Mouse (Mus musculus) urinary bladder, adult 2 months (tissue): ENCODE data around the gene Abcf2. TPM values are rescaled to one million over a fixed set of nuclear protein-coding genes. Genes with fewer than 3 reads are reported as not detected.

Source experiments
- DNase-seq: peaks from one replicate; pipeline ENCODE4 v3.0.0; 2022; ENCODE audit warnings: low spot score
- polyA plus RNA-seq: library from polyadenylated mRNA; depleted of rRNA; stranded (reverse); fragments of >200 nt; gene quantifications from 2 replicates; pipeline ENCODE4 v1.2.3, GENCODE M21; 2012; rRNA removed

Abcf2 gene
- polyA plus RNA-seq, 1 experiment: 50.0 TPM

GRCm38 (mm10) chr5:24527780-24528179 is 49.5 kb downstream of the Abcf2 start:
- no peak for DNase-seq

- DNase-seq: no peak
Observed at GRCm38 (mm10) chr5:24526889-24527230, 50.4 kb downstream of the Abcf2 start, which contains the start of gene Gbx1. Gbx1 (minus strand) TSS chr5:24527202.

- no peak for DNase-seq
Observed at GRCm38 (mm10) chr5:24526190-24526888, 50.9 kb downstream of the Abcf2 start.

- DNase-seq: no peak
Observed at GRCm38 (mm10) chr5:24525360-24526189, 51.7 kb downstream of the Abcf2 start.

- DNase-seq: no peak
Observed at GRCm38 (mm10) chr5:24524522-24524921, 52.7 kb downstream of the Abcf2 start.

GRCm38 (mm10) chr5:24523806-24524205 is 53.5 kb downstream of the Abcf2 start:
- no peak for DNase-seq

GRCm38 (mm10) chr5:24521366-24521765 is 55.9 kb downstream of the Abcf2 start:
- DNase-seq: no peak

Other genes with a start within 250 kb of the Abcf2 start
- gene Kcnh2, start 225.9 kb downstream of the Abcf2 start, polyA plus RNA-seq: 56.0 and 70.5 TPM in 2 replicates
- 7.3 and 8.3 TPM in 2 replicates for gene Nos3, start 212.7 kb downstream of the Abcf2 start, polyA plus RNA-seq
- gene Atg9b, start 185.3 kb downstream of the Abcf2 start, polyA plus RNA-seq: 3.1 and 5.1 TPM in 2 replicates
- gene Abcb8, start 183.8 kb downstream of the Abcf2 start, polyA plus RNA-seq: 24.8 and 28.8 TPM in 2 replicates
- gene Asic3, start 164.1 kb downstream of the Abcf2 start, polyA plus RNA-seq: 0.29 and 0.50 TPM in 2 replicates
- gene Cdk5, start 153.9 kb downstream of the Abcf2 start, polyA plus RNA-seq: 61.4 and 77.8 TPM in 2 replicates
- gene Slc4a2, start 153.6 kb downstream of the Abcf2 start, polyA plus RNA-seq: 61.6 and 63.0 TPM in 2 replicates
- 134 and 154 TPM in 2 replicates for gene Fastk, start 132.2 kb downstream of the Abcf2 start, polyA plus RNA-seq
- 24.5 TPM in 2 replicates for gene Tmub1, start 129.6 kb downstream of the Abcf2 start, polyA plus RNA-seq
- 55.8 and 73.8 TPM in 2 replicates for gene Agap3, start 125.3 kb downstream of the Abcf2 start, polyA plus RNA-seq
- gene Gbx1, start 50.3 kb downstream of the Abcf2 start, polyA plus RNA-seq: 0.01 and 0.07 TPM in 2 replicates
- 0.45 and 0.72 TPM in 2 replicates for gene Asb10, start 36.5 kb downstream of the Abcf2 start, polyA plus RNA-seq
- not detected in 2 replicates for gene 4931409K22Rik, start 20.7 kb downstream of the Abcf2 start, polyA plus RNA-seq
- gene Chpf2, start 9.3 kb upstream of the Abcf2 start, polyA plus RNA-seq: 30.2 and 34.5 TPM in 2 replicates
- gene Smarcd3, start 46.9 kb upstream of the Abcf2 start, polyA plus RNA-seq: 80.3 and 83.2 TPM in 2 replicates
- 47.3 and 58.5 TPM in 2 replicates for gene Nub1, start 108.1 kb upstream of the Abcf2 start, polyA plus RNA-seq
- gene Wdr86, start 153.3 kb upstream of the Abcf2 start, polyA plus RNA-seq: 0.62 and 0.98 TPM in 2 replicates
- 3.0 TPM in 1 of 2 replicates, not detected in the other for gene Crygn, start 180.5 kb upstream of the Abcf2 start, polyA plus RNA-seq